Mouse (Mus musculus): ENCODE measurements around the gene 2010111I01Rik.
"Not testable (repeated sequence)": the region's sequence is repeated elsewhere in the genome, so short reads cannot be mapped to it uniquely, and the experiment has no call there.

2010111I01Rik gene

GRCm38 (mm10) chr13:63075331-63075855, 110.7 kb downstream of the 2010111I01Rik start:
- no peak for DNase-seq (ENCODE audit: low spot score in 2 of 2)

- DNase-seq (ENCODE audit: low spot score in 2 of 2) = no peak
These were observed 115.5 kb downstream of the 2010111I01Rik start for GRCm38 (mm10) chr13:63080191-63080590.

DNA sequence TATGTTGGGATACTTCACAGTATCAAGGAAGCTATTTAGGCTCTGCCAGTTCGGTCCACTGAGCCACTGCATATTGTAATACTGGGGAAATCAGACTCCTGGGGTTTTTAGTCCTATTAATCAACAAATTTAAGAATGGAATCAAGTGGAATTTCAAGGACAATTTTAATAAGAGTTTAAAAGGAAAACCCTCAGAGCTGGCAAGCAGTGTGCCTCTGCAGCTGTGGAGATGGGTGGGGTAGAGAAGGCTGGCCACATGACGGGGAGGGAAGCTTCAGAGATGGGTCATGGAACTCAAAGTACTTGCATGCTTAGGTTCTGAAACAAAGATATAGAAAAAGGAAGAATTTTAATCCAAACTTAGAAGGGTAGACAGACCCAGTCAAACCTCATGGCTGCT, 116.1 kb downstream of the 2010111I01Rik start:
- no peak for DNase-seq (ENCODE audit: low spot score in 2 of 2)

DNA sequence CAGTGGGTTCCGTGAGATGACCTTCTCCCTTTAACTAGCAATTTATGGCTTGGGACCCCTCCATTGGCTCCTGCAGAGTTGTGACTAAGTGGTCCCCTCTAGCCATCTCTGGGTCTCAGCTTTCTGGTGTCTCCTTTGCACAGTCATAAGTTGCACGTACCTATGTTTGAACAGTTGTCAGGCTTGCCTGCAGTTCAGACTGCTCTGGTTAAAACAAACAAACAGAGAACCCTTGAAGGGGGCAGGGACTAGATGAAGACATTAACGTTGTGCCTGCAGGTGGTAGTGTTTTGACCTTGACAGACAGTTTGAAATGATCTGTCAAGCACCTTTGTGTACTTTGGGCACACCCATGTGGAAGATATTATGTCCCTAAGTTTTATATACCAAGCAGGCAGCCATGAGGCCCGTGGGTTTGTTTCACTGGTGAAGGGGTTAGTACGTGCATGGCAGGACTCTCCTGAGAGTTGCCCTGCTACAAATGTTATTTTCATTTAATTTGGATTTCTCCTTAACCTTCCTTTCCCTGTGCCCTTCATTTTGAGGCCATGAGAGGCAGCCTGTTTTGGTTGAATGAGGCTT, 118.0 kb downstream of the 2010111I01Rik start:
- no peak for DNase-seq (ENCODE audit: low spot score in 2 of 2)

DNA sequence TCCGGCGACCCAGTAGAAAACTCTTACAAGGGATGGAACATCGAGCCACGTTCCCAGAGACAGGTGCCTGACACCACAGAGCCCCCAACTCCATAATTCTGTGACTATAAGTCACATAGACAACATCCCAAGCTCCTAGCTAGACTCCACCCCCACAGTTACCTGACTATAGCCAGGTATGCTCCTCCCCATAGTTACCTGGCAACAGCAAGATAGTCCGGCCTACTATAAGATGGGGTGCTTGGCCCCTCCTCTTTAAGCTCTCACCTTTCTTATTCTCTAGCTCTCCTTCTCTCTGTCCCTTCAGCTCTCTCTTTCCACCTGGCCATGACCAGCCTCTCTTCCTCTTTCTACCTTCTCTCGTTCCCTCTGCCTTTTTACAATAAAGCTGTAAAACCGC, 118.4 kb downstream of the 2010111I01Rik start:
- DNase-seq (ENCODE audit: low spot score in 2 of 2) = not testable (repeated sequence)

GRCm38 (mm10) chr13:63083663-63084062, 119.0 kb downstream of the 2010111I01Rik start:
- no peak for DNase-seq (ENCODE audit: low spot score in 2 of 2)

DNA sequence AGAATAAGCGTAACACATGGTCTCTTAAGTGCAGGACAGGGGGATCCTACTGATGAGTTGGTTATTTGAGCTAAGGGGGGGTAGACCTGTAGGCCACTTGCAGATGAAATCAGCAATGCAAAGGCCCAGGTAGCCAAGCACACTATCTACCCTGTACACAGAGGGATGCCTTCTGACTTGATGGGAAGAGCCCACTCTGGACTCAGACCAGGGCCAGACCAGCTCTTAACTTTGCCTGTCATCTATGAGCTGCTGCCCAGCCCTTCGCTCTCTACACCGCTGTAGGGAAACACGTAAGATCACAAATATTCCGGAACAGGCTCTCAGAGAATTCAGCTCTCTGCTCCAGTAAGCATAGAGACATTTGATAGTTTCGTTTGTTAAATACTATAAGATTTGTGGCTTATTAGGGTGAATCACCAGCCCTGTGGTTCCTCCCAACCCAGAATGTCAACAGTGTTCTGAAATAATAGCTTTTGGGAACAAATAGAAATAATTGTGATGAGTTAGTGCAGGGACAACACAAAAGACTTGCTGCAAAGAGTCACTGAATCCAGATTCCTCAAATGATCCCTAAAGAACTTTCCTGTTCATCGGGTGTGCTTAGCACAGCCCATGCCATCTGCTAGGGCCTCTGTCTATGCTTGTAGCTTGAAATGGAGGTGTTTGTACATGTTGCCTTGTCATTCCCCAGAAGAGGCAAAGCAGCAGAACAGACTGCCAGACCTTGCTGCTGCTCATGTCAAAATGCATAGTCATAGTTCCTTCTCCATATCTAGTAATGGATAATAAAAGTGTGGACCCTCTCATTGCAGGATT, 123.4 kb downstream of the 2010111I01Rik start:
- DNase-seq (ENCODE audit: low spot score in 2 of 2) = no peak

- DNase-seq (ENCODE audit: low spot score in 2 of 2) = no peak
These were observed 124.8 kb downstream of the 2010111I01Rik start for GRCm38 (mm10) chr13:63089513-63089912.

DNA sequence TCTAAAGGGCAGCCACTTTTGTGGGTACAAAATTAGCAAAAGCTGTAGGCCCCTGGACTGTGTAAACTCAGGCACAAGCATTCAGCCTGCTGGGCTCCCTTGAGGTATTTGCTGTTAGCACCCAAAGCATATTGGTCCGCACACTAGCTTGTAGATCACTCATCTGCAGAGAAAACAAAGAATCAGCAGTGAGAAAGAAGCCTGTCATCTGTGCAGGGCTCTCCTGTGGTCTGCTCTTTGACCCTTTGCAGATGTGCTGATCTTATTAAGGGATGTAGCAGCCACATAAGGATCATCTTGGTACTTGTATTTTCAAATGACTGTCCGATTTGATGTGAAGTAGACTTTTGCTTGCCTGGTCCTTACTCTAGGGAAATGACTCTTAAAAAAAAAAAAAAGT, 126.6 kb downstream of the 2010111I01Rik start:
- DNase-seq (ENCODE audit: low spot score in 2 of 2) = no peak

- DNase-seq (ENCODE audit: low spot score in 2 of 2) = no peak
These were observed 127.6 kb downstream of the 2010111I01Rik start for GRCm38 (mm10) chr13:63092299-63092698.

DNA sequence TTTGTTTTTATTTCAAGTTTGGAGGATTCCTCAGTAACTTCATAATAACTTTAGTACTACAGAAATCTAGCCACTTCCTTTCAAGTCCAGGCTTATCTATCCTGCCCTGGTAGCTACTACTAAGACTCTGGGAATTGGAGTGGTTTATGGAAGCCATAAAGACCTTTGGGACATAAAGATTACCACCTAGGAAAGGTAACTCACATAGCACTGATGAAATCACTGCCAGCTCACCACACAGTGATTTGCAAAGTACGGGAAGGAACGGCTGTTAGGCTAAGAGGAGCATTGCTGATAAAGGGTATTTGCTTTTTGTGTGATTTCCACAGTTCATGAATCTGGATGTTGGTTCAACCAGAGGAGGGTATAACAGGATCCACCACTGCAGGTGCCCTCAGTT, 128.2 kb downstream of the 2010111I01Rik start:
- no peak for DNase-seq (ENCODE audit: low spot score in 2 of 2)

DNA sequence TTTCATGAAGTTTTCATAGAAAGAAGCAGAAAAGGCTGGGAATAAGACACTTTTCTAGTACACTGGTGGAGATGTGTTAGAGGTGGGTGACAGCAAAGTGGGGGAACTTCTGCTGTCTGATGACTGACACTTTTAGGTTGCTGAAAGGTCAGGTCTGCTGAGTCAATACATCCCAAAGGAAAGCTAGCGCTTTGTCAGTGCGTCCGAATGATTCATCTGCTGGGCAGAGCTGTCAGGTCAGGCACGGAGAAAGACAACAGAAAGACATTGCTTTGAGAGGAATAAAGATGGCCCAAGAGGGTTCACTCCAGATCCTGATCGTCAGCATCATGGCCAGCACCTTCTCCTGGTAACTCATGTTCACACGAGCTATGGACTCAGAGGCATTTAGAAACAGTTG, 128.9 kb downstream of the 2010111I01Rik start:
- no peak for DNase-seq (ENCODE audit: low spot score in 2 of 2)

DNA sequence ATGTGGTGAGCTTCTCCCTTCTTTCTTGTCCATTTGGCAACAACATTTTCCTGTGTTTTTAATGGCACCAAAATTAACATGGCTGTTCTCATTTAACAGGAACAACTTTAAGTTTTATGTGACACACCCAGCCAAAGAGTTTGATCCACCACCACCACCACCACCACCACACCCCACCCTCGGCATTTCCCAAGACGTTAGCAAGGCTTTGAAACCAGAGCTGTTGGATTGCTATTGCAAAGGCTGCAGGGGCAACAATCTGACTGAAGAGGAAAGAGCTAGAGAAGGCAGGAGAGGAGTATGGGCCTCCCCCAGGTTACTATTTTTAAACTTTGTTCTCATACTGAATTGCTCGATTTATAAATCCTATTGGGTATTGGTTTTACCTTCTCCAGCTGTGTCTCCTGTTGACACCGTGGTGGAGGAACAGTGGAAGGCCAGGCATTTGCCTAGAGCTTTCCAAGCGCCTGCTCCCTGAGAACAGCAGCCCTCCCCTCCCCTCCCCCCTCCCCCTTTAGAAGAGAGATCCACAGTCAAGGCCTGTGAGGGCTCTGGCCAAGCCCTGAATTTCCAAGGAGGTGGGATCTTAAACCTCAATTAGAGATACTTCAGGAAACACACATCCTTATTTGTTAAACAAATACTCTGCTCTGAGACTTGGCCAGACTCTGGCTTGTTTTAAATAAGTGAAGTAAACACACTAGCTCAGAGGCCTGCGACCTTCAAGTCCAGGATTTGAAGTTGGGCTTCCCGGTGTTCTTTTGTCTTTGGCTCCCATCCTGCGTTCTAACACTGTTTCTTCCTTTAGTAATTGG, 129.8 kb downstream of the 2010111I01Rik start:
- no peak for DNase-seq (ENCODE audit: low spot score in 2 of 2)

DNA sequence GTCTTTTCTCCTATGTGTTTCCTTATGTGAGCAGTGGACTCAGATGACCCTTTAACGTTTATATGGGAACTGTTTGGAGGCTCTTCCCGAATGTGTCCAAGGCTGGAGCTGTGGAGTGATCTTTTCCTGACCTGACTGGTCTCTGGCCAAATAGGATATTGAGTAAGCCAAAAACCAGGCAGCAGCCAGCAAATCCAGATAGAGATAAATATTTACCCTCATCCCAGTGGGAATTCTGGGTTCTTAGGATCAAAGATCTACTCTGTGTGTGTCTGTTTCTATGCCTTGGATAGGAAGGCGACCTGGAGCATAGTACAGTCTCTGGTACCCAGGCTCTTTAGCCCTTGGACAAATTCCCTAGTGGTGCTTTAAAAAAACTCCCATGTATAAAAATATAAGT, 132.1 kb downstream of the 2010111I01Rik start:
- DNase-seq (ENCODE audit: low spot score in 2 of 2) = no peak

DNA sequence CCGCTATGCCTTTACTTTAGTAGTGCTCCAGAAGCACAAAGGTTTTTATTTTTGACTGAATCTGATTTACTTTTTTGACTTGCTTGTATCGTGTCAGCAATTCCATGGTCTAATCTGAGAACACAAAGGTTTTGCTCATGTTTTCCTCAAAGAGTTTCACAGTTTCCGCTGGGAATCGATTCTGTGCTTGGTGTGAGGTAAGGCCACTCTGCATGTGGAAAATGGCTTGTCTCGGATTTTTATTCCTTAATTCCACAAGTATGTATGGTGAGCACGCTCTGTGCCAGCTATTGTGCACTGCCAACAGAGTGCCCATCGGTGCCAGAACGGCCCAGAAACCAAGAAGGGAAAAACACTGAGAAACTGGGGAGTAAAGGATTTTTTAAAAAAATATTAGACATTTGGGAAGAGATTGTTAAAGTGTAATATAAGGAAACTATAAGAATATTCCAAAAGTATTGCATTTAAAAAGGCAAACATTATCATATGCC, 132.8 kb downstream of the 2010111I01Rik start:
- DNase-seq (ENCODE audit: low spot score in 2 of 2) = no peak

DNA sequence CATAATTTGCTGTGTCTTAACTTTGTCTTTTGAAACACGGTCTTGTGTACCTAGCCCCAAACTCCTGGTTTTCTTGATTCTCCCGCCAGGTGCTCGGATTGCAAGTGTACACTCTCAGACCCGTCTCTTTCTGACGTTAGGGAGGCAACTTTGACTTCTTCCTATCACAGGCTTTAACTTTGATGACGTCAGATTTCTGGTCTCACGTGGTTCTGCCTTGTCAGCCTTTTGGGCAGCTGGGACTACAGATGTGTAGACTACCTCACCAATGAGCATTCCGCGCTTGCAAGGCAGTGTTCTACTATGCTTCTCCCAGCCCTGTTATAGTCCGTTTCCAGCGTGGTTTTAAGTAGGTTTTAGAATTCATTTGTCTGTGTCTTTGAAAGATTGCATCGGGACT, 137.1 kb downstream of the 2010111I01Rik start:
- no peak for DNase-seq (ENCODE audit: low spot score in 2 of 2)

GRCm38 (mm10) chr13:63102848-63103585, 138.3 kb downstream of the 2010111I01Rik start:
- no peak for DNase-seq (ENCODE audit: low spot score in 2 of 2)

- no peak for DNase-seq (ENCODE audit: low spot score in 2 of 2)
These were observed 141.9 kb downstream of the 2010111I01Rik start for GRCm38 (mm10) chr13:63106574-63106973.

DNA sequence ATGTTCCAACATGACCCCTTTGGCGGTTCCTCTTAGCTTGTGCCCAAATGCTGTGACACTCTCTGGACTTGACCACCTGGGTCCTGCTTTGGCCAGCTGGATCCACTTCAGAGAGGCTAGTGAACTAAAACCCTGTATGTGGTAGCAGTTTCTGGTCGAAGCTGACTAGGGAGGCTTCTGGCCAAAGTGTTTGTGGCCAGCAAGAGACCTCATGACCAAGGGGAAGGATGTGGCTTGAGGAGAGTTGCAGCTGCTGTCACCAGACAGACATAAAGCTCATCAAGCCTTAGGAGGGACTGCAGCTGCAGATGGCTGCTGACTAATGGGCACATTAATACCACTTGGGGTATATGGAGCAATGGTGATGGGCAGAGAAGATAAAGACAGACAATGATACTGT, 143.9 kb downstream of the 2010111I01Rik start:
- DNase-seq (ENCODE audit: low spot score in 2 of 2) = peak in 1 of 2 experiments; percentile 35

- no peak for DNase-seq (ENCODE audit: low spot score in 2 of 2)
These were observed 146.8 kb downstream of the 2010111I01Rik start for GRCm38 (mm10) chr13:63111297-63112042.

Data from left cerebral cortex, adult 9 months (tissue).